Mouse (Mus musculus) thymus, adult 18-20 months (tissue): Measurements from ENCODE around the gene Tmc4.
"Not testable (repeated sequence)": the region's sequence is repeated elsewhere in the genome, so short reads cannot be mapped to it uniquely, and the experiment has no call there.

Experiments
- DNase-seq, 2 experiments: peaks; one replicate each; pipeline ENCODE4 v3.0.0; 2022; ENCODE audit warnings: mixed read lengths in 2 of 2

Gene Tmc4

GRCm38 (mm10) chr7:3677342-3677741 lies at the start of gene Tmc4:
Gene Tmc4, minus strand, starts transcription at chr7:3677553.
- DNase-seq: no peak

GRCm38 (mm10) chr7:3725459-3725858 lies 48.1 kb upstream of the Tmc4 start:
- DNase-seq: not testable (repeated sequence)

GRCm38 (mm10) chr7:3720268-3720667 lies 42.9 kb upstream of the Tmc4 start, which contains the start of gene Pirb:
Gene Pirb, minus strand, starts transcription at chr7:3720391.
- DNase-seq: not testable (repeated sequence)

GRCm38 (mm10) chr7:3715249-3715648 lies 37.9 kb upstream of the Tmc4 start:
- DNase-seq: no peak

- no peak for DNase-seq
Measured at GRCm38 (mm10) chr7:3712264-3712942, 35.0 kb upstream of the Tmc4 start.

- no peak for DNase-seq
Measured at GRCm38 (mm10) chr7:3709000-3709399, 31.6 kb upstream of the Tmc4 start.

GRCm38 (mm10) chr7:3708447-3708980 lies 31.2 kb upstream of the Tmc4 start:
- DNase-seq: not testable (repeated sequence)

GRCm38 (mm10) chr7:3707568-3708413 lies 30.4 kb upstream of the Tmc4 start:
- DNase-seq: no peak

- no peak for DNase-seq
Measured at GRCm38 (mm10) chr7:3707027-3707426, 29.7 kb upstream of the Tmc4 start.

- DNase-seq: no peak
Measured at GRCm38 (mm10) chr7:3706343-3706934, 29.1 kb upstream of the Tmc4 start.

GRCm38 (mm10) chr7:3705911-3706310 lies 28.6 kb upstream of the Tmc4 start:
- no peak for DNase-seq

- DNase-seq: not testable (repeated sequence)
Measured at GRCm38 (mm10) chr7:3705461-3705860, 28.1 kb upstream of the Tmc4 start.

GRCm38 (mm10) chr7:3704475-3704874 lies 27.1 kb upstream of the Tmc4 start:
- DNase-seq: no peak

GRCm38 (mm10) chr7:3703879-3704441 lies 26.6 kb upstream of the Tmc4 start, which contains the start of gene Rps9:
Gene Rps9, plus strand, starts transcription at chr7:3703993.
- DNase-seq: peak; percentile 91 to 95

- no peak for DNase-seq
Measured at GRCm38 (mm10) chr7:3703148-3703878, 26.0 kb upstream of the Tmc4 start.

GRCm38 (mm10) chr7:3698471-3698870 lies 21.1 kb upstream of the Tmc4 start:
- no peak for DNase-seq

- not testable (repeated sequence) for DNase-seq
Measured at GRCm38 (mm10) chr7:3694949-3695305, 17.6 kb upstream of the Tmc4 start.

GRCm38 (mm10) chr7:3694076-3694948 lies 17.0 kb upstream of the Tmc4 start:
- DNase-seq: peak; percentile 40 to 63

GRCm38 (mm10) chr7:3693809-3694075 lies 16.4 kb upstream of the Tmc4 start:
- no peak for DNase-seq

- DNase-seq: peak; percentile 97 to 99
Measured at GRCm38 (mm10) chr7:3692987-3693808, 15.8 kb upstream of the Tmc4 start, which contains the start of gene Mboat7. Gene Mboat7, minus strand, starts transcription at chr7:3693523.
